Mouse (Mus musculus): ENCODE results near the gene Lrrc29. TPM values are rescaled to one million over a fixed set of nuclear protein-coding genes. Genes with fewer than 3 reads are reported as not detected.

Lrrc29 gene
- polyA plus RNA-seq, 1 experiment: 13.1 TPM

GRCm38 (mm10) chr8:105345061-105345975 lies 19.2 kb upstream of the Lrrc29 start:
- 58% methylated on average over 7 of the region's 7 CpGs for WGBS
- Histone ChIP-seq H3K27me3 (ENCODE audit: control insufficient read depth, insufficient read depth, low read length) (no peaks in the 10 kb centered on the region; the same call in 1 of the 2 replicates), H3K4me3 (ENCODE audit: control insufficient read depth, insufficient read depth, low read length) (no peak overlapping the region), H3K4me1 (replicated peaks; ENCODE audit: control insufficient read depth, insufficient read depth, low read length) (peaks cover 26% of the 10 kb centered on the region), H3K36me3 (ENCODE audit: control insufficient read depth, insufficient read depth, low read length) (no peaks in the 10 kb centered on the region), H3K27ac (ENCODE audit: control insufficient read depth, insufficient read depth, low read length) (no peak overlapping the region)
- no peak for DNase-seq
- no peak for TF ChIP-seq POLR2A (IDR thresholded peaks at IDR 0.05; ENCODE audit: control insufficient read depth, extremely low read depth, insufficient read depth, low read length, poor library complexity)
- no peak for TF ChIP-seq CTCF (IDR thresholded peaks at IDR 0.05; ENCODE audit: borderline replicate concordance, control insufficient read depth, extremely low read depth, insufficient read depth, low read length, poor library complexity)

- no peak for DNase-seq
- 95% methylated on average over 8 of the region's 8 CpGs for whole genome bisulfite sequencing
- Histone ChIP-seq H3K27me3 (ENCODE audit: control insufficient read depth, insufficient read depth, low read length) (no peaks in the 10 kb centered on the region; the same call in 1 of the 2 replicates), H3K27ac (ENCODE audit: control insufficient read depth, insufficient read depth, low read length) (no peak overlapping the region), H3K4me1 (replicated peaks; ENCODE audit: control insufficient read depth, insufficient read depth, low read length) (peaks cover 20% of the 10 kb centered on the region), H3K4me3 (ENCODE audit: control insufficient read depth, insufficient read depth, low read length) (no peak overlapping the region), H3K36me3 (ENCODE audit: control insufficient read depth, insufficient read depth, low read length) (no peaks in the 10 kb centered on the region)
- TF ChIP-seq POLR2A (IDR thresholded peaks at IDR 0.05; ENCODE audit: control insufficient read depth, extremely low read depth, insufficient read depth, low read length, poor library complexity): no peak
- TF ChIP-seq CTCF (IDR thresholded peaks at IDR 0.05; ENCODE audit: borderline replicate concordance, control insufficient read depth, extremely low read depth, insufficient read depth, low read length, poor library complexity): no peak
Measured at GRCm38 (mm10) chr8:105343791-105344574, 17.9 kb upstream of the Lrrc29 start.

GRCm38 (mm10) chr8:105342768-105343167 lies 16.7 kb upstream of the Lrrc29 start:
- no peaks in the 10 kb centered on the region for H3K36me3 ChIP-seq (ENCODE audit: control insufficient read depth, insufficient read depth, low read length)
- no peaks in the 10 kb centered on the region for H3K27me3 ChIP-seq (ENCODE audit: control insufficient read depth, insufficient read depth, low read length)
- H3K4me3 ChIP-seq (ENCODE audit: control insufficient read depth, insufficient read depth, low read length): no peak overlapping the region
- no peak for DNase-seq
- no peak for TF ChIP-seq POLR2A (IDR thresholded peaks at IDR 0.05; ENCODE audit: control insufficient read depth, extremely low read depth, insufficient read depth, low read length, poor library complexity)
- TF ChIP-seq CTCF (IDR thresholded peaks at IDR 0.05; ENCODE audit: borderline replicate concordance, control insufficient read depth, extremely low read depth, insufficient read depth, low read length, poor library complexity): no peak
- no peak overlapping the region for H3K27ac ChIP-seq (ENCODE audit: control insufficient read depth, insufficient read depth, low read length)
- H3K4me1 ChIP-seq (replicated peaks; ENCODE audit: control insufficient read depth, insufficient read depth, low read length): peaks cover 14% of the 10 kb centered on the region
- WGBS: 91% methylated on average over 4 of the region's 4 CpGs

GRCm38 (mm10) chr8:105341399-105341798 lies 15.3 kb upstream of the Lrrc29 start:
- peaks cover 5% of the 10 kb centered on the region; the same call in 1 of the 2 replicates for H3K4me1 ChIP-seq (replicated peaks; ENCODE audit: control insufficient read depth, insufficient read depth, low read length)
- no peak for DNase-seq
- 93% methylated on average over 8 of the region's 8 CpGs for WGBS
- H3K27ac ChIP-seq (ENCODE audit: control insufficient read depth, insufficient read depth, low read length): no peak overlapping the region
- H3K4me3 ChIP-seq (ENCODE audit: control insufficient read depth, insufficient read depth, low read length): no peak overlapping the region
- H3K36me3 ChIP-seq (ENCODE audit: control insufficient read depth, insufficient read depth, low read length): peaks cover 2% of the 10 kb centered on the region; the same call in 1 of the 2 replicates
- TF ChIP-seq POLR2A (IDR thresholded peaks at IDR 0.05; ENCODE audit: control insufficient read depth, extremely low read depth, insufficient read depth, low read length, poor library complexity): no peak; the same call in 1 of the 2 replicates
- TF ChIP-seq CTCF (IDR thresholded peaks at IDR 0.05; ENCODE audit: borderline replicate concordance, control insufficient read depth, extremely low read depth, insufficient read depth, low read length, poor library complexity): no peak
- H3K27me3 ChIP-seq (ENCODE audit: control insufficient read depth, insufficient read depth, low read length): no peaks in the 10 kb centered on the region

- Histone ChIP-seq H3K4me1 (replicated peaks; ENCODE audit: control insufficient read depth, insufficient read depth, low read length) (peaks cover under 1% of the 10 kb centered on the region; the same call in 1 of the 2 replicates), H3K36me3 (ENCODE audit: control insufficient read depth, insufficient read depth, low read length) (peaks cover 10% of the 10 kb centered on the region; the same call in 1 of the 2 replicates), H3K27ac (ENCODE audit: control insufficient read depth, insufficient read depth, low read length) (no peak overlapping the region), H3K4me3 (ENCODE audit: control insufficient read depth, insufficient read depth, low read length) (no peak overlapping the region), H3K27me3 (ENCODE audit: control insufficient read depth, insufficient read depth, low read length) (no peaks in the 10 kb centered on the region)
- WGBS: 78% methylated on average over 6 of the region's 6 CpGs
- TF ChIP-seq POLR2A (IDR thresholded peaks at IDR 0.05; ENCODE audit: control insufficient read depth, extremely low read depth, insufficient read depth, low read length, poor library complexity) (no peak), CTCF (IDR thresholded peaks at IDR 0.05; ENCODE audit: borderline replicate concordance, control insufficient read depth, extremely low read depth, insufficient read depth, low read length, poor library complexity) (no peak)
- no peak for DNase-seq
Measured at GRCm38 (mm10) chr8:105339886-105340635, 14.0 kb upstream of the Lrrc29 start.

Measured in thymus, adult 2 months (tissue).